Mouse (Mus musculus) kidney, postnatal 0 days (tissue): Measurements from ENCODE around the gene Sh3rf3. TPM values are rescaled to one million over a fixed set of nuclear protein-coding genes. Genes with fewer than 3 reads are reported as not detected.

Source experiments
- ATAC-seq: fragments of 200-750 bp; cut with Nextera tagmentation; replicated peaks from 2 replicates; pipeline ENCODE4 v1.8.0; 2017; ENCODE audit warnings: low read depth, moderate number of reproducible peaks, moderate TSS enrichment, moderate library complexity; ENCODE audit not compliant: low FRiP score
- DNase-seq: peaks from one replicate; pipeline ENCODE4 v3.0.0-alpha.2; 2016; ENCODE audit warnings: low spot score
- H3K27ac ChIP-seq: fragments of 300-500 bp; sonication (generic); 2 replicates; pipeline ENCODE4 v1.5.1; 2014; ENCODE audit warnings: mild to moderate bottlenecking
- H3K27me3 ChIP-seq: fragments of 300-500 bp; sonication (generic); 2 replicates; pipeline ENCODE4 v1.6.1; 2014; ENCODE audit warnings: low read length, mixed read lengths; ENCODE audit not compliant: insufficient read depth
- H3K36me3 ChIP-seq: fragments of 300-500 bp; sonication (generic); 2 replicates; pipeline ENCODE4 v1.6.1; 2014; ENCODE audit warnings: low read length, mixed read lengths; ENCODE audit not compliant: insufficient read depth
- H3K4me1 ChIP-seq: fragments of 300-500 bp; sonication (generic); replicated peaks from 2 replicates; pipeline ENCODE4 v1.6.1; 2014; ENCODE audit warnings: antibody characterized with exemption, low read length, mixed read lengths; ENCODE audit not compliant: insufficient read depth
- H3K4me2 ChIP-seq: fragments of 300-500 bp; sonication (generic); 2 replicates; pipeline ENCODE4 v1.6.1; 2014; ENCODE audit warnings: mild to moderate bottlenecking, low read length, moderate library complexity, mixed read lengths
- H3K4me3 ChIP-seq: fragments of 300-500 bp; sonication (generic); replicated peaks from 2 replicates; pipeline ENCODE4 v1.5.1; 2014; ENCODE audit warnings: low read depth, low read length
- H3K9ac ChIP-seq: fragments of 300-500 bp; sonication (generic); 2 replicates; pipeline ENCODE4 v1.6.1; 2014; ENCODE audit warnings: low read depth, low read length
- H3K9me3 ChIP-seq: fragments of 300-500 bp; sonication (generic); replicated peaks from 2 replicates; pipeline ENCODE4 v1.6.1; 2016; ENCODE audit warnings: low read length, inconsistent platforms, mixed read lengths
- CTCF ChIP-seq: IDR thresholded peaks from 2 replicates; pipeline ENCODE4 v1.5.1; 2016; ENCODE audit warnings: antibody characterized with exemption, low read depth, mild to moderate bottlenecking, moderate library complexity
- WGBS: fragments of 180-500 bp; shearing (Covaris S2); extraction: QIAGEN DNeasy Blood & Tissue Kit; methylation state at CpG from one replicate; pipeline ENCODE4 v1.1.7; 2014; 5-methylcytosine and 5-hydroxymethylcytosine counted together
- polyA plus RNA-seq: library from polyadenylated mRNA; unstranded; fragments of >200 nt; fragmentation: Nextera tagmentation; extraction: Ambion mirVana; gene quantifications from 2 replicates; pipeline ENCODE4 v1.2.1, GENCODE M21; 2015

Gene Sh3rf3
- polyA plus RNA-seq, 1 experiment from 2014 or later = 0.70 TPM

DNA sequence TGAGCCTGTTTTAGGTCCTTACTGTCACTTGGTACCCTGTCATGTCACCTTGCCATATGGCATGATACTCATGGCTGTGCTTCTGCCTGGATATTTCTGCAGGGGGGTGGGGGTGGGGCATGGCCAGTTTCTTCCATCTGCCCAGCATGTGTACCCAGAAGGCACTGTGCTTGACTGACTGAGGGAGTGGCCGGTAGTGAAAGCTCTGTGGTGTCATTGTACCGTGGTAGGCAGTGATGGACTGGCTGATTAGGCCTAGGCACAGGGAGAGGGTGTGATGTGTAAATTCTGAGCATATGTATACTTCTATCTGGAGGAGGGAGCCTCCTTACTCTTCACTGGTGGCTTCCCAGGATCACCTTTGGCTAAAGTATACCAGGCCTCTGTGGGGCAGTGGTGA lies 51.6 kb downstream of the Sh3rf3 start:
- no peak for TF ChIP-seq CTCF

DNA sequence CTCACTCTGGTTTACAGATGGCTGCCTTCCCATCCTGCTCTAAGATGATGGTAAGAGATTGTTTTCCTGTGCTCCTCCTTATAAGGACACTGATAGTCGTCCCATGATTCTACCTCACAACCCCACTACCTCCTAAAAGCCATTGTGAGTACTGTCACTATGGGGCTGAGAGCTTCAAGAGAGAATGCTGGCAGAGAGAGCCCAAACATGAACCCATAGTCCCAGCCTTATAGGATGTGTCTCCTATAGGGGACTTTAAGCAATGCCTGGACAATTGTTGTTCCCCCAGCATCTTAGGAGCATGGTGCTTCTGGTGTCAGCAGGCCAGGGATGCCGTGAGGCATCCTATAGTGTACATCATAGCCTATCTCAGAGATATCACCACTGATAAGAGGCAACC lies 54.4 kb downstream of the Sh3rf3 start:
- no peak for DNase-seq
- Histone ChIP-seq H3K4me2 (no peak overlapping the region), H3K4me3 (no peak overlapping the region), H3K9me3 (no peaks in the 10 kb centered on the region), H3K27me3 (no peaks in the 10 kb centered on the region), H3K9ac (no peak overlapping the region), H3K27ac (no peak overlapping the region), H3K36me3 (no peaks in the 10 kb centered on the region), H3K4me1 (no peaks in the 10 kb centered on the region)
- no peak for TF ChIP-seq CTCF
- WGBS = 76% methylated on average over 2 of the region's 2 CpGs
- ATAC-seq = no peak

More for the DNA sequence above, 51.6 kb downstream of the Sh3rf3 start:
- ATAC-seq (no peak), DNase-seq (no peak)
- Histone ChIP-seq H3K9me3 (no peaks in the 10 kb centered on the region), H3K27ac (no peak overlapping the region), H3K27me3 (no peaks in the 10 kb centered on the region), H3K4me1 (no peaks in the 10 kb centered on the region), H3K9ac (no peak overlapping the region), H3K4me3 (no peak overlapping the region), H3K36me3 (no peaks in the 10 kb centered on the region), H3K4me2 (no peak overlapping the region)
- WGBS = 61% methylated on average over 2 of the region's 2 CpGs

GRCm38 (mm10) chr10:58869836-58870235 lies 56.7 kb downstream of the Sh3rf3 start:
- Histone ChIP-seq H3K4me1 (no peaks in the 10 kb centered on the region), H3K27ac (no peak overlapping the region), H3K4me2 (no peak overlapping the region), H3K9me3 (no peaks in the 10 kb centered on the region), H3K36me3 (no peaks in the 10 kb centered on the region), H3K27me3 (no peaks in the 10 kb centered on the region), H3K4me3 (no peak overlapping the region), H3K9ac (no peak overlapping the region)
- TF ChIP-seq CTCF = no peak
- DNase-seq (no peak), ATAC-seq (no peak)
- 78% methylated on average over 1 of the region's 1 CpGs for WGBS

DNA sequence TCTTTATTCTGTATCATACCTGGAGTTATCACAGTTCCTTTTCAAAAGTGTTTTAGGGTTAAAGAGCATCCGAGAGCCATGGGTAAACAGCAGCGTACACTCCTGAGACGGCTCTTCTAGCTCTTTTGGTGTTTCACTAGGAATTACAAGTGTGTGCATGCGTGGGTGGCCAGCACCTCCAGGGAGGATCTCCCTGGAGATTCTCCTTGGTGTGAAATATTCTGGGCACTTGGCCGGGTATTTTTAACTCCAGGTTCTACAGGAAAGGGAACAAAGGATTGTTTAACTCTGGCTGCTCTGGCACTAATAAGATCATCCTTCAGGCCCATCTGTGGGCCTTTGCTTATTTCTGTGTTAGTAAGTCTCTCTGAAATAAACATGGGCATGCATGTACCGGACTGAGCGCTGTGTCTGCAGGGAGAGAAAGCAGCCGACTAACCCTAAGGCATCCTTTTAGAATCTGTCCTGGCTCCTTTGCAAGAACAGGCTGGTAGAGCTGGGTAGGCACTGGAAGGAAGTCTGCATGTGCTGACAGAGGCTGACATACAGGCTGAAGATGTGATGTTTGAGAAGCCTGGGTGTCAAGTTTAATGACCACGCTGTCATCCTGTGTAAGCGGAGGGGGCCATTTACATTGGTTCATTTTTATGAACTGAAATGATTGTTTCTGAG lies 58.1 kb downstream of the Sh3rf3 start:
- TF ChIP-seq CTCF = no peak
- no peaks in the 10 kb centered on the region for H3K27me3 ChIP-seq
- no peak overlapping the region for H3K4me2 ChIP-seq
- H3K9me3 ChIP-seq = no peaks in the 10 kb centered on the region
- no peak overlapping the region for H3K4me3 ChIP-seq
- ATAC-seq (no peak), DNase-seq (no peak)
- H3K36me3 ChIP-seq = no peaks in the 10 kb centered on the region
- H3K4me1 ChIP-seq = no peaks in the 10 kb centered on the region
- 67% methylated on average over 10 of the region's 10 CpGs for WGBS
- H3K27ac ChIP-seq = no peak overlapping the region
- no peak overlapping the region for H3K9ac ChIP-seq

DNA sequence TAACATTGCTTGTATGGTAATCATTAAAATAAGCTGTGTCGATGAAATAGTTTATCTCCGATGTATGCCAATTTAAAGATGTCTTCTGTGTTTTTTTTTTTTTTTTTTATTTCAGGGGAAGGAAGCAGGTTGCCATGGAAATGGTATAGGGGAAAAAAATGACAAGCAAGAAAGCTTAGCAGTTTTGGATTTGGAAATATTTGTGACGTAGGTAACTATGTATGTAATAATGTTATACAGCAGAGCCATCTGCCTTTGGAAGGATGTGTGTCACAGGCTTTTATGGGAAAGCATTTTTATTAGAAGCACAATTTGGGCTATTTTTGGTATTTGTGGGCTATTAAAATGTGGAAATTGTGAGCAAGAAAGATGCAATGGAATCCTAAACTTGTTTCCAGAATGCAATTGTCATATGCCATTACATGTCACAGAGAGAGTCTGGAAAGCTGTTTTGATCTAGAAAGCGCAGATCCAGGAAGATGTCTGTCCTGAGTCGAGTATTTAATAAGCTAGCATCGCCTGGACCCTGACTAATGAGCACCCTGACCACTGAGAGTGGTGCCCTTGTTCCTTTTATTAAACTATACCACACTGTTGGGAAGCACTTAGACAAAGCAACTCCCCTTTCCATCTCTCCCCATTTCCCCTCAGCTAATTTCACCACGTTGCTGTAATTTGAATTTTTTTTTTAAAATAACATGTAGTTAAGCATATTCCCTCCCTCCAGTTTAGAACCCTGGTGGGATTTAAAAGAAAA lies 58.8 kb downstream of the Sh3rf3 start:
- no peaks in the 10 kb centered on the region for H3K27me3 ChIP-seq
- H3K4me3 ChIP-seq = no peak overlapping the region
- ATAC-seq (no peak), DNase-seq (no peak)
- no peaks in the 10 kb centered on the region for H3K4me1 ChIP-seq
- H3K36me3 ChIP-seq = no peaks in the 10 kb centered on the region
- WGBS = 79% methylated on average over 7 of the region's 7 CpGs
- H3K9ac ChIP-seq = no peak overlapping the region
- H3K9me3 ChIP-seq = no peaks in the 10 kb centered on the region
- H3K27ac ChIP-seq = no peak overlapping the region
- TF ChIP-seq CTCF = no peak
- H3K4me2 ChIP-seq = no peak overlapping the region

GRCm38 (mm10) chr10:58877835-58878234 lies 64.7 kb downstream of the Sh3rf3 start:
- Histone ChIP-seq H3K9me3 (no peaks in the 10 kb centered on the region), H3K4me3 (no peak overlapping the region), H3K27me3 (no peaks in the 10 kb centered on the region), H3K4me1 (no peaks in the 10 kb centered on the region), H3K27ac (no peak overlapping the region), H3K4me2 (no peak overlapping the region), H3K9ac (no peak overlapping the region), H3K36me3 (no peaks in the 10 kb centered on the region)
- 90% methylated on average over 4 of the region's 4 CpGs for WGBS
- no peak for ATAC-seq
- TF ChIP-seq CTCF = no peak
- DNase-seq = no peak
